Mouse (Mus musculus): ENCODE measurements around the gene Wdfy3.

Wdfy3 gene

DNA sequence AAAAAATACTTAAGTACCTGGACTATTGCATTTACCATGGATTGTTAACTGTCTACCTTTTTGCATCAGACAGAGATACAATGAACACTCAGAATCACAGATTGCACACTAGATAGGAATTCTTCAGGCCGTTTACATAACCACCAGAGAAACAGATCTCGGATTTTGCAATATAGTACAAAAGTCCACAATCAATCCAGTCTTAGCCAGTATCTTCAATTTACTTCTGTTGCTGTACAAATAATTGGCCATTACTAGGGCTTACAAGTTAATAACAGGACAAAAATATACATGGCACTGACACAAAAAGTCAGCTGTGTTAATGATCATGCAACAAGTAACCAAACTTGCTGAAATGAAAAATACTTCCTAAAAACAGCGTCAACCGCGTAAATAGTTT, 236.7 kb downstream of the Wdfy3 start:
- in situ Hi-C loops (cut with MboI, MseI) = no loop called here

DNA sequence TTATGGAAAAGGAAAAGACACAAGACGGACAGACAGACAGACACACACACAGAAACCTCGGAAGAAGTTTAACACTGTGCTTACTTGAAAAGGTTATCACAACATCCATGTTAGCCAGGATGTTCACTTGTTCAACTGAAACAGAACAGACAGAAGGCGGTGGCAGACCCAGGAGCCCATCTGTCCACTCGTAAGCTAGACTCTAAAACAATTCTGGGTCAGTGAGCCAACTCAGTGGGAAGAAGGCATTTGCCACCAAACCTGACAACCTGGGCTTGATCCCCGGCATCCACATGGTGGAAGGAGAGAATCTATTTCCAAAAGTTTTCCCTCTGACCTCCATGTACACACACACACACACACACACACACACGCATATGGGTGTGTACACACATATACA, 237.7 kb downstream of the Wdfy3 start:
- in situ Hi-C loops (cut with MboI, MseI) = no loop called here

DNA sequence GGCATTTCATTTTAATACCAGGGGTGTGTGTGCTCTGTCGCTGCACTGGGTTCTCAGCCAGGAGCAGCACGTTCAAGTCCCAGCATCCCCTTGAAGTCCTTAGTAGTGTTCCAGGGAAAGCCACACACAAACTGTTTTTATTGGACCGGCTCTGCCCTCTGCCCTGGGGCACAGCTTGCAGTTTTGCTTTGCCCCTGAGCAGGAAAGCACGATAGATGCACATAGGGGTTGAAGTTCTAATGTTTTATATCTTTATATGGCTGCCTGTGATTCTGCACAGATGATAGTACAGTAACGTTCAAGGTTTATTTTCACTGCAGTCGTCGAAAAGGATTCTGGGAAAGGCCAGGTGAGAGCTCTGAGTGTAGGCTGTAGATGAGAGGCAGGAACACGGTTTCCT, 239.5 kb downstream of the Wdfy3 start:
- in situ Hi-C loops (cut with MboI, MseI) = no loop called here

DNA sequence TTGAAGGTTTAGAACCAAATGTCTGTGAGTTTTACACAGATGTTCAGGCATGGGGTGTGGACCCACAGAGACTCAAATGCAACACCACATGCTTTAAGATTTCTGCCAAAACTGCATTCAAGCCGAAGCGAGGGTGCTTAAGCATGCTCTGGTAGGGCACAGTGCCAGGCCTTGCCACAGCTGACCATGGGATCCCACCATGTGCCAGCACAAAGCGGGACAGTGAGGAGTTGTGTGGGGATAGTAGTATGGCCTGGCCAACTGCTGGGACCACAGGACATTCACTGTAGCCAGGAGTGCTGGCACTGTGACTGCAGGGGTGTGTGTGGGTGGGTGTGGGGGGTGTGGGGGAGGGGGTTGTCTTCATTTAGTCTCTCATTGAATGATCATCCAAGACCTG, 240.8 kb downstream of the Wdfy3 start:
- in situ Hi-C loops (cut with MboI, MseI) = no loop called here

DNA sequence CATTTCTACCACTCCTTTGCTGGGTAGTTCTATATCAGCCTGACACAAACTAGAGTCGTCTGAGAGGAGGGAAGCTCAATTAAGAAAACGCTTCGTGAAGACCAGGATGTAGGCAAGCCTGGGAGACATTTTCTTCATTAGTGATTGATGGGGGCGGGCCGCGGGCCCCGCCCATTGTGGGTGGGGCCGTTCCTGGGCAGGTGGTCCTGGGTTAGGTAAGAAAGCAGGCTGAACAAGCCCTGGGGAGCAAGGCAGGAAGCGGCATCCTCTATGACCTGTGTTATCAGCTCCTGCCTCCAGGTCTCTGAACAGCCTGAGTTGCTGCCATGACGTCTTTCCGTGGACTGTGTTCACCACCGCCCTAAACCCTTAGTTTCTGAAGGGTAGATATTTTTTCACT, 242.2 kb downstream of the Wdfy3 start:
- in situ Hi-C loops (cut with MboI, MseI) = no loop called here

DNA sequence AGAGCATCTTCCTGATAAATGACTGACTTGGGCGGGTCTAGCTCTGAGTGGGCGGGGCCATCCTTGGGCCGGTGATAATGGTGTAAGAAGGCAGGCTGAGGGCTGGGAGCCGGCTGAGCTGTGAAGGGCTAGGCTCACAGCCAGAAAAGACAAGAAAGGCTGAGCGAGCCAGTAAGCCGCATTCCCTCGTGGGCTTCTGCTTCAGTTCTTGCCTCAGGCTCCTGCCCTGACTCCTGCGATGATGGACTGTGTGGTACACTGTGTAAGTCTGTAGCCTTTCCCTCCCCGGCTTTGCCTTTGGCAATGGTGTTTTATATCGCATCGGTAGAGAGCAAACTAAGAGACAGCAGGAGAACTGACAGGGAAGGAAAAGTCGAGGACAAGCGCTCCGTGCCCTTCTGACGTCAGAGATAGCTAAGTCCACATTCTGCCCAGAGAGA, 243.2 kb downstream of the Wdfy3 start:
- in situ Hi-C loops (cut with MboI, MseI) = no loop called here

DNA sequence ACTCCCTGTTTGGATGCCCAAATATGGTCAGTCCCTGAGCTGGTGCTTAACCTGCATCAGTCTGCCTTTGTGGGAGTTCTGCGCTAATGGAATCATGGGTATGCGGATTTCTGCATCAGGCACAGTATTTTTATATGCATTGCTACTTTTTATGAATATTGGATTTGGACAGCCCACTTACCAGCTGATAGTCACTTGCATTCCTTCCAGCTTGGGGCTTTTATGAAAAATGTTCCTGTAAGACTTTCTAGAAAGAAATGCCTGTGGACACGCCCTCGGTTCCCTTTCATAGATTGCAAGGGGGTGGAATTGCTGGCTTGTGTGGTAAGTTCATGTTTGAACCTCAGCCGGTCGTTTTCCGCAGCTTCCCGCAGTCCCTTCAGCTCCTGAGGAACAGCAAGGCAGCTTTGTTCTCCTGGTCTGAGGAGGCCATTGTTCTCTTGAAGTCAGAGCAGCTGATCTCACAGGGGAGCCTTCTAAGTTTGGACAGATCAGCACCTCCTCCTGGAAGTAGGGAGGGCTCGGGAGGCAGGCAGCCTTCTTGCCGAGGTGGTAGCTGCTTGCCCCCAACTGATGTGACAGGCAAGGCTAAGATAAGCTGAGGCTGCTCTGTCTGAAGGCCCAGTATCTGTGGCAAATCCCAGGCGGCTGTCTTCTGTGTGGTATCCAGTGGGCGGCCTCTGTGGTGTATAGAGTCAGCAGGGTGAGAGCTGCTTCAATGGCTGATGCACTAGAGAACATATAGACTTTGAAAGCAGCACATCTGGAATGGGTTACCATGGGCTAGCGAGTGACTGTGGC, 244.4 kb downstream of the Wdfy3 start:
- in situ Hi-C loops (cut with MboI, MseI) = no loop called here

DNA sequence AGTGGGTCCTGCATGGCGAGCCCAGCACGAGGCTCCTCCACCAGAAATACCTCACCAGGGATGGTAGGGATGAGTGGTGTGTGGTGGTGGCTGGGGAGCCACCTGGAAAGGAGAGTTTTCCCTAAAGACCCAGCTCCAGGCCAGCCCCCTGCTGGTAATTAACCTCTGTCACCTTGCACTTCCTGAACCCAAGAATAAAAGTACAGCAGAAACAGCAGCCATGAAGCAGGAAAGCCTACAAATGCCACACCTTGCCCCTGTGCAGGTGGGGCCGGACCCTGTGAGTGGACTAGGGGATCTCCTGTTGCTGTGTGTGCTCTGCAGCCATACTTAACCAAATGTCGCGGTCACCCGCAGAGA, 247.4 kb downstream of the Wdfy3 start:
- in situ Hi-C loops (cut with MboI, MseI) = no loop called here

DNA sequence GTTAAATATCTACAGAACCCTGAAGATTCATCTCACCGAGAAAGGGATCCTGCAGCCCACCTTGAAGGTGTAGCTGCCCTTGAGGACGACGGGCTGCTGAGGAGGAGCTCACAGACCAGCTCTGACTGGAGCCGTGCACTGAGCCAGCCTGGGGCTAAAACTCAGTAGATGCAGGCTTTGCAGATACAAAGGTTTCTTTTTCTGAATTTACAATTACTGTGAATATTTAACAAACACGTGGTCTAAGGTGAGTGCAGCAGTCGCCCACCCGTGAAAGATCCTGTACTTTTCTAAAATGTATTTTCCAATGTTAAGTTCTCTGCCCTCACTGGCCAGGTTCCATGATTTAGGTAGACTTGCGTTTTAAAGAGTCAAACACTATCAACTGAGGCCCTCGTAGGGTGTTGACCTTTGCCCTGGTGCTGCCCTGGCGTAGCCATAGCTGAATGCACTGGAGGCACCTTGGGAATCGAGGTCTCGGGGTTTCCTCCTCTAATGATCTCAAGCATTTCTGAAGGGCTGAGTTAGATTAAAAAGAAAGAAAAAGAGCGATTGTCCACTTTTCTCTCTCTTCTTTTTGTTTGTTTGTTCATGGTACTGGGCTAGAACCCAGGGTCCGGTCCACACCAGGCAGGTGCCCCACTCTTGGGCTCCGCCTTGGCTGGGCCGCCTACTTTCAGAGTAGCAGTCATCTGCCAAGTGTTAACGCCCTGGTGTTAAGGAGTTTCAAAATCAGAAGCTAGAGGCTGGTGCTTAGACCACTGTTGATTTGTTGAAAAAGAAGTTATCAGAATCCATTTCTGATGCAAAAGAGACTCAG, 248.0 kb downstream of the Wdfy3 start:
- in situ Hi-C loops (cut with MboI, MseI) = no loop called here

DNA sequence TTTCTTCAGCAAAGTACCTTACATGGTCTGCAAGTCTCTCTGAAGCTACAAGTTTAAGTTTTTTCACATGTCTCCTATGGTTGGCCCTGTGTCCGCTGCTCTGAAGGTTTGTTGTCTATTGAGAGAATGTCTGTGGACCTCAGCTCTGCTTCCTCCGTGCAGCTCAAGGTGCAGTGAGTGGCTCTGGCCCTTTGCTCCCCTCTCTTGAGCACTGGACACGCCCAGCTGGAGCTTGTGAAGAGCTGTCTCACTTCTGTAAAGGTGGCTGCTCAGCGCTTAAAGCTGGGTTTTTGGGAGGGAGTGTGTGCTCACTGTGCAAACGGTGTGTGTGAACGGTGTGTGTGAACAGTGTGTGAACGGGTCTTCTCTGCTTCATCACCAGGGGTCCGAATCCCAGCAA, 248.7 kb downstream of the Wdfy3 start:
- in situ Hi-C loops (cut with MboI, MseI) = no loop called here

DNA sequence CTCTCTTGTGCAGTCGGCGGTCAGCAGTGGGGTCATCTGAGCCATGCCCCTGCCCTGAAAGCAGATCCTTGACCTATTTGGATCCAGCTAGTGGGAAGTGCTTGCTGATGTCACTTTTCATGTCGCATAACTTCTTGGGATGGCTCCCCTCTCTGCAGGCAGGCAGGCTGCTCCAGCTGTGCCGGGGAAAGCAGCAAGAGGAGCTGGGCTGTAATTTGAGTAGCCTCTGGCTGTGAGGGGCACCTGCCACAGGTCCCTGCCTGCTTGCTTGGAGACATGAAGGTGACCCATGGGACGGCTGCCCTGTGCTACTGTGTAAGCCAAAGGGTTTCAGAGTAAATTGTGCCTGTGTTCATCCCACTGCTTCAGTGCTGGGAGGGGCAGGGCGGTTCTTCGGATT, 249.9 kb downstream of the Wdfy3 start:
- in situ Hi-C loops (cut with MboI, MseI) = no loop called here

DNA sequence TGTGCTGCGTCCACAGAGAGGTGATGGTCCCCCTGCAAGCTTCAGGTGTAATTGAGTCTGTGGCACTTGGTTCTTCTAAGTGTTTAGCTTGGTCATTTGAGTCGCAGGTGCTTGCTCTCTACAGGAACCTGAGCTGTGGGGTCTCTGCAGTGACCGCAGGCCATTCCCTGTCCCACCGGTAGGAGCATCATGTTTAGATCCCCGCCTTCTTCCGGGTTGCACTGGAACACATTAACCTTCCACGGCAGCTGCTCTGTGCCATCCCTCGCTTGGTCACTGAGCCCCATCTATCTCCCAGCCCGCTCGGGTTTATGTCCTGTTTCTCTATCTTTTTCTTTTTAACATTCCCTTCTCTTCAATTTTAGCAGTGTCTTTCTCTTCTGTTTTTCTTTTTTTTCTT, 250.5 kb downstream of the Wdfy3 start:
- in situ Hi-C loops (cut with MboI, MseI) = no loop called here

DNA sequence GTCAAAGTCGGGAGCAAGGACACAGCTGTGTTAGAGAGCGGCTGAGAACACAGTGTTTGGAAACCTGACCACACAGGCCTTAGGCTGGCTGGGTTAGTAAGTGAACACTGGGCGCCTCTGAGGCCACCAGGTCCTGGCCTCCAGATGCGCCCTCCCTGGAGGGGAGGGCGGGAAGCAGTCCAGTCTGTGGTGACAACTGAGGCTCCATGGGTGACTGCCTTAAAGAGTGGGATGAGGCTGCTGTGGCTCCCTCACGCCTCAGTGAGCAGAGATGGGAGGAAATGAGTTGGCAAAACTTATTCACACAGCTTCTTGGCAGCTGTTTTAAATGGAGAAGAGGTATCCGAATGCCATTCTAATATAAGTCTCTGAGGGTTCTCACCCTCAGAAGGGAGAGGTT, 252.9 kb downstream of the Wdfy3 start:
- in situ Hi-C loops (cut with MboI, MseI) = no loop called here

DNA sequence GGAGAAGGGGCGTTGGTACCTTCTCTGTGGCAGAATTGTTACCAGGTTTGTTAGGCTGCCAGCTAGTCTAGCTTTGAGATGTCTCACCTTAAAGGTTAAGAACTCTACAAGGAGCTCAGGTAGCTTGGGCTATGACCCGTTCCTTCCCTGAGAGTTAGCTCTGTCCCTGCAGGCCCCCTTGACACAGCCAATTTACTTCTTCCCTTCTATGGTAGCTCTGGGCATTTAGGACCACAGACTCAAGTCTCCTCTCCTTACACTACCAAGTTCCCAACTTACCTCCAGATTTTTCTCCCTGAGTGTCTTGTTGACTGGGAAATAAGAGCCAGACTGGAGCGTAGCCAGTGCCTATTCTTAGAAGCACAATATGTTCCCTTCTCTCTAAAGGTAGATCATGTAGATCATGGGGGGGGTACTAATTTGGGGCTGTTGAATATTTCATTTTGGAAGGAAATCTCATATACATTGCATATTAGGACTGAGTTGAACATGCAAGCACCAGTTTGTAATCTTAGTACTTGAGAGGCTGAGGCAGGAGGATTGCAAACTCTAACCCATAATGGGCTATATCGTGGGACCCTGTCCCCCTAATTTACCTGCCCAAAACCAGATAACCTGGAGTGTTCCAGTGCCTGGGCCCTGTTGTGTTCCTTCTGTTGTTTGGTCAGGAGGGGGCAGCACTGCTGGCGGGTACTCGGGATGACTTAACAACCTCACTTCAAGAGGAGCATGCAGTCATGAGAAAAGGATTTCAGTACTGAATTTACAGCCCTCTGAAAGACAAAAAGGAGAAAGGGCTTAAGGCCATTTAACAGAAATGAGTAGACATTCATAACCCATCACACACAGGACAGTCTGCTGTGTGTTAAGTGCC, 258.2 kb downstream of the Wdfy3 start:
- in situ Hi-C loops (cut with MboI, MseI) = no loop called here

DNA sequence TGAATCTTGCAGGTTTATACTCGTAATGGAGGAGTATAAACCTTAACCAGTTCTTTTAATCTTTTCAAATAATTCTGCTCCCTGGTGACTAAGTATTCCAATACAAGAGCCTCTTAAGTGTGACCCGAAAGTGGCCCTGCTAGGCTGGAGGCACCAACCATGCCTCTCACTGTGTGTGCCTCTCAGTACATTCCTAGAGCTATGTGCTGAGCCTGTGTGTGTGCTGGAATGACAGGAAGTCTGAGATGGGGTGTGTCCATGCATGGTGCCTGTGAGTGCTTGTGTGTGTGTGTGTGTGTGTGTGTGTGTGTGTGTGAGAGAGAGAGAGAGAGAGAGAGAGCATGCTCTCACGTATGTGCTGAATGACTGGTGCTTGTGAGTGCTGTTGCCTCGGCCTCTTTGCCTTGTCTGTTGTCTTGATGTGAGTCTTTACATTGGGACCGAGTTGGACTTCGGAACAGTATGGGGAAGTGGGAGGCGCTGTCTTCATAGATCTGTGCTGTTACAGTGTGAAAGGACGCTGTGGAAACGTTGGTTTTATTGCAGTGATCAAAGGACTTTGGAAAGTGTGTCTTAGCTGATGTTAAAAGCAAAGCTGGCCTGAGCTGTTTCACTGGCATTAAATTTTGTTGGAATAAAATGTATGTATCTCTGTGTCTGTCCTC, 267.2 kb downstream of the Wdfy3 start:
- in situ Hi-C loops (cut with MboI, MseI) = no loop called here

DNA sequence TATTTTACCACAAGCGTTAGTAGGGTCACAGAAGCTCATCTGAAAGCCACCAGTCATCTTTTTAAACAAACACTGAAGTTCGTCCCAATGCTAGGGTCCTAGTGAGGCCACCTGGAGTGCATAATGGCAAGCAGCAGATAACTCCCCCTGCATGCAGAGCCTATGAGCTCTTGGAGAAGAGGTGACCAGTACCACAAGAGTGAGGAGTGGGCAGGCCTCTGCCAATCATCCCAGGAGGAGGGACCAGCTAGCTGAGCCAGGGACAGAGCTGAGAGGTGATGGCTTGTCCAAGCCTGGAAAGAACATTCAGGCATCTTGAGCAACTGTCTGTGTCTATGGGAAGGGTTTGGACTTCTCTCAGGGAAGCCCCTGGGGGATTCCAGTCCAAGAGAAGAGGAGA, 267.8 kb downstream of the Wdfy3 start:
- in situ Hi-C loops (cut with MboI, MseI) = no loop called here

DNA sequence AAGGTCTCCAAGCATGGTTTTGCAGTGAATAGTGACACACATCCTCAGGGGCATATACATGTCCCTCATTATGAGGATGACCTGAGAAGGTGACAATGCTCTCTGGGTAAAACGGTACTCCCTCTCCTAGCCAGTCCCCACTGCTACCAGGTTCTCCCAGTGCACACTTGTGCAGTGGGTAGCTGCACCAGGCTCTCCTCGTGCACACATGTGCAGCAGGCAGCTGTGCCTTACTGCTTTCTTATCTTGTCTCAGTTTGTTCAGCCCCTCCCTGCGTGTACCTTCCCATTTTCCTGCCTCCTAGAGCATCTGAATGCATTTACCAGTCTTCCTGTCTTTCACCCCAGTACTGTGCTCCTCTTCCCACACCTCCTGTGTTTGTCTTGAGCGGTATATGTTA, 277.1 kb downstream of the Wdfy3 start:
- in situ Hi-C loops (cut with MboI, MseI) = no loop called here

DNA sequence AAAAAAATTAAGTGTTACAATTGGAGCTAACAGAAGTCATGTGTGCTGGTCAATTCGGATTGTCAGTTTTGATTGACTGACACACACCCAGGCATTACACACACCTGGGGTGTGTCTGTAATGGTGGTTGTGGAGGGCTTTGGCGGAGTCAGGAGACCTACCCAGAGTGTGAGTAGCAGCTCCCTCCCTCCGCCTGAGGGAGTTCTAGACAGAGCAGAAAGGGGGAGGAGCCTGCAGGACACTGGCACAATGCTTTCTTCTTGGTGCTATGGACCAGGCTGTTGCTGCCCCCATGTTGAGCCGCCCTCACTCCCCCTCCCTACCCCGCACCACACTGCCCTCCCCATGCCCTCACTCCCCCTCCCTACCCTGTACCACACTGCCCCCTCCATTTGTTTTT, 279.2 kb downstream of the Wdfy3 start:
- in situ Hi-C loops (cut with MboI, MseI) = no loop called here

DNA sequence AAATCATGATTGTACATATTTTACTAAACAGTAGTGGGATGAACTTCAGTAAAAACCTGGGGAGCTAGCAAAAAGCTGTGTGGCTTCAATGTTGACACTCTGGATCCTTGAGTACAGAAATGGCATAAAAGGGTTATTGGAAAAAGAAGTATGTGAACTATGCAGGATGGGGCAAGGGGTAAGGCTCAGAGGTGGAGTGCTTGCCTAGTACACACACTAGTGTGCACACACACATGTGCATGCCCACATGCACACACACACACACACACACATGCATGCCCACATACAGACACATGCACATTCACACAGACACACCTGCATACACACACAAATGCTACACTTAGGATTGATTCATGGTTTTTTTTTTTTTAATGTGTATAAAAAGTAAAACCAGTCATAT, 280.0 kb downstream of the Wdfy3 start:
- in situ Hi-C loops (cut with MboI, MseI) = no loop called here

DNA sequence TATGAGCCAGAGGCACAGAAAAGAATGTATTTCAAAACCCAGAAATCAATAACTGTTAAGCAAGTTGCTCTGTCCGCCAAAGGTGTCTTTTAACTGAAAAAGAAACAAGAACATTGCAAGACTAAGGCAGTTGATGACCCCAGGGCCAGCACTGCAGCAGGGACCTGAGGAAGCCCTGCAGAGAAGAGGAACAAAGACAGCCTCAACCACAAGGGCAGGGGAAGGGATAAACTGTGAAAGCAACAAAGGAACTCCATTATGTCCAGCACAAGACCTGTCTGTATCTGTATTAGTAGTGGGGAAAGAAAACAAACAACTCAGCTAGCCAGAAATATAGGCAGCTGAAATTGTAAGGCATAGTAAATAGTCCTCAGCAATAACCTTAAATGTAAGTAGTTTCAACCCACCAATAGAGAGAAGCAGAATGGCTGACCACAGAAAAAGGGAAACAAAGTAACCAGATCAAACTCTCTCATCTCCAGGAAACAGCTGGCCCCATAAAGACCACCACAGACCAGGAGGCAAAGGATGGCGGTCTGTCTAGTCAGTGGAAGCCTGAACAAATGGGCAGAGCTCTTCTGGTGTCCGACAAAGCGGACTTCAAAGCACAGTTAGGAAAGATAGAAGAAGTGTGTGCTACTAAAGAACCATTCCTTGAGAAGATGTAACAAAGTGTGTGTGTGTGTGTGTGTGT, 283.7 kb downstream of the Wdfy3 start:
- in situ Hi-C loops (cut with MboI, MseI) = no loop called here

DNA sequence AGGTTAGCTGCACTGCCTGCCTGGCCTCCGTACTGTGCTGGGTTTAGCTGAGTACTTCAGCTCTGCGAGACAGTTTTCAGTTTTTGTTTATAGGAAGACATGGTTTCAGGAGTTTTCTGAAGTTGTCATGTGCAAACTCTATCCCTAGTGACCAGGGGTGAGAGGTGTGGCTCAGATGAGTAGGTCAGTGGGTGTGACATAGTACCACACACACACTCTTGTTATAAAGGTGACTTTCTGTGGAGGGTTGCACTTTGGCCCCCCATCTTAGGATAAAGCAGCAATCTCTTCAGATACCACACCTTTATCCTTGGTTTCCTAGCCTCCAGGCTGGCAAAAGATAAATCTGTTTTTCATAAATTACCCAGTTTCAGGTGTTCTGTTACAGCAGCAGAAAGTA, 284.9 kb downstream of the Wdfy3 start:
- in situ Hi-C loops (cut with MboI, MseI) = no loop called here
